Mouse (Mus musculus) heart, embryonic 11.5 days (tissue): ENCODE measurements around the gene Zfp770. TPM values are rescaled to one million over a fixed set of nuclear protein-coding genes. Genes with fewer than 3 reads are reported as not detected.
"Not testable (repeated sequence)": the region's sequence is repeated elsewhere in the genome, so short reads cannot be mapped to it uniquely, and the experiment has no call there.

Source experiments
- ATAC-seq: fragments of 200-750 bp; cut with Nextera tagmentation; replicated peaks from 2 replicates; pipeline ENCODE4 v1.8.0; 2017; ENCODE audit warnings: moderate library complexity; ENCODE audit not compliant: insufficient number of reproducible peaks, low FRiP score, low TSS enrichment
- H3K27ac ChIP-seq: fragments of 300-500 bp; sonication (generic); 2 replicates; pipeline ENCODE4 v1.5.1; 2014; ENCODE audit warnings: mild to moderate bottlenecking, low read depth, low read length
- H3K27me3 ChIP-seq: fragments of 300-500 bp; sonication (generic); 2 replicates; pipeline ENCODE4 v1.6.1; 2014; ENCODE audit warnings: mild to moderate bottlenecking, low read length, mixed read lengths; ENCODE audit not compliant: control insufficient read depth, insufficient read depth
- H3K36me3 ChIP-seq: fragments of 300-500 bp; sonication (generic); 2 replicates; pipeline ENCODE4 v1.6.1; 2014; ENCODE audit warnings: mild to moderate bottlenecking, low read length, moderate library complexity, mixed read lengths; ENCODE audit not compliant: control insufficient read depth, insufficient read depth
- H3K4me1 ChIP-seq: fragments of 300-500 bp; sonication (generic); 2 replicates; pipeline ENCODE4 v1.6.1; 2014; ENCODE audit warnings: low read length; ENCODE audit not compliant: control insufficient read depth, insufficient read depth
- H3K4me2 ChIP-seq: fragments of 300-500 bp; sonication (generic); 2 replicates; pipeline ENCODE4 v1.6.1; 2014; ENCODE audit warnings: mild to moderate bottlenecking, moderate library complexity
- H3K4me3 ChIP-seq: fragments of 300-500 bp; sonication (generic); 2 replicates; pipeline ENCODE4 v1.5.1; 2014; ENCODE audit warnings: low read depth, low read length
- H3K9ac ChIP-seq: fragments of 300-500 bp; sonication (generic); 2 replicates; pipeline ENCODE4 v1.6.1; 2014; ENCODE audit warnings: mild to moderate bottlenecking, low read depth, low read length, moderate library complexity
- H3K9me3 ChIP-seq: fragments of 300-500 bp; sonication (generic); replicated peaks from 2 replicates; pipeline ENCODE4 v1.6.1; 2016; ENCODE audit warnings: low read length; ENCODE audit not compliant: control insufficient read depth
- WGBS: fragments of 180-500 bp; shearing (Covaris S2); extraction: QIAGEN DNeasy Blood & Tissue Kit; methylation state at CpG from one replicate; pipeline ENCODE4 v1.1.7; 2014; ENCODE audit not compliant: insufficient replicate concordance; 5-methylcytosine and 5-hydroxymethylcytosine counted together
- polyA plus RNA-seq: library from polyadenylated mRNA; unstranded; fragments of >200 nt; fragmentation: Nextera tagmentation; extraction: Ambion mirVana; gene quantifications from 2 replicates; pipeline ENCODE4 v1.2.1, GENCODE M21; 2014

Gene Zfp770
- polyA plus RNA-seq, 1 experiment from 2014 or later: 5.5 TPM

DNA sequence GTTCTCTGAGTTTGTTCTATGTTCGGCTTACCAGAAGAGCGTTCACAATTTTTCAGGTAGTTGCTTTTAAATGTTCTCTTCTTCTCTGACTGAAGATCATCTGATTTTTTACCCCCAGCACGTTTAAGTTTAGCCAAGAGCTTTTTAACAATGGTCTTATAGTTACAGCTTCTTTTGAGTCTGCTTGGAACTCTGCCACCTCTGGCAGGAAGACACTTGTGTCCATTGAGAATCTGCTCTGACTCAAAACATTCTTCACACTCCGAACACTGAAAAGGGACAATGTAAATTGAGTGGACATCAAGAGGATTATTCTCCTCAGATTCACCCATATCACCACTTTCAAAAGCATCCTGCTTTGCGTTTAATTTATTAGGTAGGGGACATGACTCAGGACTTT, 4.8 kb downstream of the Zfp770 start:
- no peaks in the 10 kb centered on the region for H3K9me3 ChIP-seq
- no peaks in the 10 kb centered on the region for H3K27me3 ChIP-seq
- no peak overlapping the region for H3K4me3 ChIP-seq
- H3K36me3 ChIP-seq: no peaks in the 10 kb centered on the region; the same call in 1 of the 2 replicates
- peaks cover 6% of the 10 kb centered on the region; the same call in 1 of the 2 replicates for H3K4me1 ChIP-seq
- no peak overlapping the region for H3K4me2 ChIP-seq
- 91% methylated on average over 5 of the region's 5 CpGs for WGBS
- ATAC-seq: no peak
- no peak overlapping the region for H3K27ac ChIP-seq
- no peak overlapping the region for H3K9ac ChIP-seq

DNA sequence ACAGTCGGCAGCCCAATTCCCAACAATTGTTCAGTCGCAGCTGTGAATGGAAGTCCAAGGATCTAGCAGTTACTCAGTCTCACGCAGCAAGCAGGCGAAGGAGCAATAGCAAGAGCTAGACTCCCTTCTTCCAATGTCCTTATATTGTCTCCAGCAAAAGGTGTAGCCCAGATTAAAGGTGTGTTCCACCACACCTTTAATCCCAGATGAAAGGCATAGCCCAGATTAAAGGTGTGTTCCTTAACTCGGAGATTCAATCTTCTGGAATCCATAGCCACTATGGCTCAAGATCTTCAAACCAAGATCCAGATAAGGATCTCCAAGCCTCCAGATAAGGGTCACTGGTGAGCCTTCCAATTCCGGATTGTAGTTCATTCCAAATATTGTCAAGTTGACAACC, 14.3 kb downstream of the Zfp770 start, which contains the start of gene Aqr:
Gene Aqr (minus strand): TSS at position 101 of the 400 bp plus-strand sequence.
- not testable (repeated sequence) for H3K36me3 ChIP-seq, H3K27ac ChIP-seq, ATAC-seq, H3K9ac ChIP-seq, H3K4me2 ChIP-seq, H3K4me3 ChIP-seq, H3K9me3 ChIP-seq, H3K4me1 ChIP-seq, H3K27me3 ChIP-seq
- no CpG with 5 or more reads among the region's 6 CpGs for WGBS

DNA sequence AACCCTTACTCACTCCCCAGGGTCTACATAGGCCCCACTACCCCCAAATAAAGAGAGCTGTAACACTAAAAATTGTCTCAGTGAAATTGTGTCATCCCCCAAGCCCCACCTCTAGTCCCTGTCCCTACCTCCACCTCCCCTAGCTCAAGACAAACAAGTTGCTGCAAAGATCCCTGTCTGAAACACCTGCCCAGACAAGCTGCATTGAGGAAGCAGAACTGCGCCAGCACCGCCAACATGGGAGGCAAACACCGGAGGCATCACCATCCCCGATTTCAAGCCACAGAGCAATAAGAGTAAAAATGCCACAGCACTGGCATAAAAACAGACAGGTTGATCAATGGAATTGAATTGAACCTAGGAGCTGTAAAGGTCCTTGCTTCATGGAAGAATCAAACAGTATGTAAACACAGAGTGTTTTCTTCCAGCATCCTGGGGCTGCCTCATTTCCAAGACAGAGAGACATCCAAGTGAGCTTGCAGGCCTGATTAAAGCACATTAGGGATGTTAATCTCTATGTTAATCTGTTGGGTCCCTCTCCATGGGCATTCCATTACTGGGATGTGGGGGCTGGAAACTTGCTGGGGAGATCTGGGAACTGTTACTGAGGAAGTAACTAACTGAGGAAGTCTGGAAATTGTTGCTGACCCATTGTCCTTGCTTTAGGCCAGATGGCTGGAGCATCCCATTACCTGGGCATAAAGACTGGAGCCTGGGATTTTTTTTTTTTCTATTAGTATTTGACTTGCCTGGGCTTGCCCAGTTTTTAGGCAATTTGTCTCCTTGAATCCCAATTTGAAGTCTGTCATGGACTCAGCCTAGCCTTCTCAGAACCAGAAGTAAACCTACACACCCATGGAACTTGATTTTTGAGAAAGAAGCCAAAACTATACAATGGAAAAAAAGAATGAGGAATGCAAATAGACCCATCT, 23.2 kb downstream of the Zfp770 start:
- Histone ChIP-seq H3K27me3 (no peaks in the 10 kb centered on the region), H3K4me3 (no peak overlapping the region), H3K9me3 (no peaks in the 10 kb centered on the region), H3K4me2 (no peak overlapping the region), H3K36me3 (no peaks in the 10 kb centered on the region), H3K27ac (no peak overlapping the region), H3K4me1 (peaks cover 6% of the 10 kb centered on the region), H3K9ac (no peak overlapping the region)
- WGBS: 43% methylated on average over 4 of the region's 4 CpGs
- no peak for ATAC-seq

DNA sequence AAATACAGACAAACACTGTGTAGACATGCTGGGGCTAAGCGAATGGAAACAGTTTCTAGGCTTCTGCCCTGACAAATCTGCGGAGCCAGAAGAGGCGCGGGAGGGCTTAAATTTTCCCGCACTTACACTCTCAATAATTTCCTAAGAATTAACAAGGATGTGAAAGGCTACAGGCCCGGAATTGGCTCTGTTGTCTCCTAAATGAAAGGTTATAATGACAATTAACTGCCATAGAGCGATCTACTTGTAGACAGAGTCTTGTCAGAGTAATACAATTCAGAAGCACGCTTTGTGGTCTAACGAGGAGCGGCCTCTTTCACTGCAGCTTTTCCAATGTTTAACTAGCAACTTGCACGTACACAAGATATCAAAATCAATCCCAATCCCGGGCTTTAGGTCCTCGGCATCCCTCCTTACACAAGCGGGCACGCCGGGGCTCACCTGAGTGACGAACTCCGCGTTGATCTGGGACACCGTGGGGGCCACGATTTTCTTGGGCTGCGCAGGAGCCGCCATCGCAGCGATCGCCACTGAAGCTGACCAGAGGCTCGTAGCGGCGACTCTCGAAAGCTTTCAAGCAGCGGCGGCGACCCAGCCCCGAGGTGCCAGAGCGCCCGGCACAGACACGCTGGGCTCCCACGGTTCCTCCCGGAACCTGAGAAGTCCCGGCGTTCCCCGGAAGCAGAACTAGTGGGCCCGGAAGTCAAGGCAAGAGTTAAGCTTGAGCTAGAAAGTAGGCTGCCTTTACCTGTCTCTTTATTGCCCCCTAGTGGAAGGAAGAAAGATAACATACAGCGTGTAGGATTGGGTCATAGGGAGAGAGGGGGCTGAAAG, 26.4 kb downstream of the Zfp770 start:
- Histone ChIP-seq H3K27me3 (no peaks in the 10 kb centered on the region), H3K4me2 (peak overlapping the region; percentile 83), H3K4me1 (peaks cover 6% of the 10 kb centered on the region), H3K9ac (peak overlapping the region; percentile 93), H3K27ac (no peak overlapping the region), H3K36me3 (peaks cover 5% of the 10 kb centered on the region; the same call in 1 of the 2 replicates), H3K9me3 (no peaks in the 10 kb centered on the region), H3K4me3 (peak overlapping the region; percentile 94)
- under 1% methylated on average over 44 of the region's 44 CpGs for WGBS
- peak; percentile 76 for ATAC-seq

DNA sequence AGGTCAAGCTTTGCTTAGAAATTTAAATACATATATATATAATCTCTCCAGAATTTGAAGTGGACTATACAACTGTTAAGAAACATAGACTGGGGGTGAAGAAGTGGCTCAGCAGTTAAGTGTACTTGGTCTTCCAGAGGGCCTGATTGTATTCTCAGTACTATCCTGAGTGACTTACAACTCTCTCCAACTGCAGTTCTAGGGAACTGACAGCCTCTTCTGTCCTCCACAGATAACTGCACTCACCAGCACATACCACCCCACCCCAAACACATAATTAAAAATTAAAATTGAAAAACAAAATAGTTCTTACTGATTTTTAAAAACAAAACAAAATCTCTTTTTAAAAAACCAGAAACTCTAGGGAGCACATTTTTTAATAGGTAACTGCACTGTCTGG, 28.0 kb downstream of the Zfp770 start:
- ATAC-seq: no peak
- H3K4me2 ChIP-seq: no peak overlapping the region

DNA sequence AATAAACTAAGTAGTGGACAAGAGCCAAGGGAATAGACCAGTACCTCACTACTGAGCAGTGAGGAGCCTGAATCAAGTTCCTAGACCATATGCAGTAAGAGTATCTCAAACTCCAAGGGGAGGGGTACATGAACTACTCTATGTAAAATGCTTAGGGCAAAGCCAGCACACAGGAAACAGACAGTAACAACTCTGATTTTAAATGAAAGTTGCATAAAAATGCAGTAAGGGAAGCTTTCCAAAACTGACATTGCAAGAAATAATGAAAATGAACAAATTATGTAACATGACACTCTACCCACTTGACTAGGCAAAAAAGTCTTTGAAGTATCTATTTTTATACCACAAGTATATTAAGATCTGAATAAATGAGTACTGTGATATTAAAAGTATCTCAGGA, 33.4 kb downstream of the Zfp770 start:
- H3K27ac ChIP-seq: no peak overlapping the region
- H3K9ac ChIP-seq: no peak overlapping the region
- H3K36me3 ChIP-seq: peaks cover 14% of the 10 kb centered on the region
- no peaks in the 10 kb centered on the region for H3K9me3 ChIP-seq
- no peak for ATAC-seq
- no peak overlapping the region for H3K4me3 ChIP-seq
- no peak overlapping the region for H3K4me2 ChIP-seq
- H3K27me3 ChIP-seq: no peaks in the 10 kb centered on the region
- no peaks in the 10 kb centered on the region for H3K4me1 ChIP-seq

More for the DNA sequence above, 28.0 kb downstream of the Zfp770 start:
- Histone ChIP-seq H3K27ac (no peak overlapping the region), H3K9ac (no peak overlapping the region), H3K9me3 (no peaks in the 10 kb centered on the region), H3K36me3 (peaks cover 5% of the 10 kb centered on the region; the same call in 1 of the 2 replicates), H3K4me3 (no peak overlapping the region), H3K27me3 (no peaks in the 10 kb centered on the region), H3K4me1 (peaks cover 6% of the 10 kb centered on the region)

DNA sequence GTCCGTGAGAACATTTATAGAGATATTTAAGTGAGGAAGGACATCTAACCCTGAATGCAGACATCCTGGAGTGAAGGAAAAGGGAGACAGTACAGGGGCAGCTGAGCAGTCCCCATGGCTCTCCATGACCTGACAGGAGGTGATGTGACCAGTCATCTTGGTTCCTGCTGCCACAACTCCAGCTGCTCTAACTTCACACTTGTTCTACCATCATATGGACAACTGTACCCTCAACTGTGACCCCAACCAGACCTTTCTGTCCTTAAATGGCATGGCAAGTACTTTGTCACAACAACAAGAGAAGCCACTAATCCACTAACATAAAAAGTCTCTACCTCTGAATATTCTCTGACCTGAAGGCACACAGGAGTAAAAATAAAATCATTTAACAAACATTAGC, 39.3 kb downstream of the Zfp770 start:
- H3K27ac ChIP-seq: no peak overlapping the region
- H3K9ac ChIP-seq: no peak overlapping the region
- no peaks in the 10 kb centered on the region for H3K4me1 ChIP-seq
- H3K36me3 ChIP-seq: peaks cover 15% of the 10 kb centered on the region
- no peak overlapping the region for H3K4me3 ChIP-seq
- H3K4me2 ChIP-seq: no peak overlapping the region
- ATAC-seq: no peak
- H3K27me3 ChIP-seq: no peaks in the 10 kb centered on the region
- 87% methylated on average over 1 of the region's 1 CpGs for WGBS
- no peaks in the 10 kb centered on the region for H3K9me3 ChIP-seq

DNA sequence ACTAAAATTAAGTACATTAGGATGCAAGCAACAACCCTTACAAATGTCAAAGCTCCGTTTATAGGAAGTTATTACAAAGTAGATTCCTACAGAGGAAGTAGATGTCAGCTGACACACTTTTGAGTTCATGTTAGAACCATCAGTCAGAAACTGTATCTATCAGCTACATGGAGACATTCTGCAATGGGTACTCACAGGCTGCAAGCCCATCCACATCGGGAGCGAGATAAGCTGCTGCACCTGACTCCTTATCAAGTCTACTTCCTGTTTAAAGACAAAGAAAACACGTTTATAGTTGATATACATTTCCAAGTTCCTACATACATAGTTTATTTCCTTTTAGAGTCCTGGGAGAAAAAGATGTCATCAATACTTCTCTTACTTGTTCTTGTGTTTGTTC, 43.9 kb downstream of the Zfp770 start:
- no peak for ATAC-seq
- Histone ChIP-seq H3K4me2 (no peak overlapping the region), H3K9ac (no peak overlapping the region), H3K27ac (no peak overlapping the region), H3K4me3 (no peak overlapping the region), H3K9me3 (no peaks in the 10 kb centered on the region), H3K4me1 (no peaks in the 10 kb centered on the region), H3K36me3 (peaks cover 21% of the 10 kb centered on the region), H3K27me3 (no peaks in the 10 kb centered on the region)
- WGBS: 61% methylated on average over 4 of the region's 4 CpGs
